Mouse (Mus musculus): ENCODE measurements at regions not wholly inside any gene's neighbourhood (a gene's known extent, or its start where the extent isn't known, plus 50 kb on each side); places are given as distances from the start of the nearest gene placed in this dataset.

- Histone ChIP-seq H3K27ac (ENCODE audit: low read depth, low read length) (no peak overlapping the region), H3K9me3 (ENCODE audit: control insufficient read depth, low read length) (no peaks in the 10 kb centered on the region), H3K4me3 (ENCODE audit: low read depth, low read length) (no peak overlapping the region), H3K36me3 (ENCODE audit: control insufficient read depth, insufficient read depth, low read length) (no peaks in the 10 kb centered on the region), H3K4me1 (ENCODE audit: control insufficient read depth, insufficient read depth, low read length) (no peaks in the 10 kb centered on the region), H3K4me2 (ENCODE audit: low read depth) (no peak overlapping the region), H3K27me3 (ENCODE audit: control insufficient read depth, insufficient read depth, low read length) (no peaks in the 10 kb centered on the region), H3K9ac (ENCODE audit: low read length) (no peak overlapping the region)
- 53% methylated on average over 4 of the region's 4 CpGs for WGBS
- ATAC-seq (ENCODE audit: insufficient read depth, low FRiP score, low TSS enrichment) (no peak), DNase-seq (ENCODE audit: low spot score) (no peak)
Observed at GRCm38 (mm10) chr15:67284941-67285340, 784.2 kb upstream of the Lrrc6 start.

- ATAC-seq (ENCODE audit: insufficient read depth, low FRiP score, low TSS enrichment) (no peak), DNase-seq (ENCODE audit: low spot score) (no peak)
- Histone ChIP-seq H3K4me1 (ENCODE audit: control insufficient read depth, insufficient read depth, low read length) (no peaks in the 10 kb centered on the region), H3K4me3 (ENCODE audit: low read depth, low read length) (no peak overlapping the region), H3K27ac (ENCODE audit: low read depth, low read length) (no peak overlapping the region), H3K36me3 (ENCODE audit: control insufficient read depth, insufficient read depth, low read length) (no peaks in the 10 kb centered on the region), H3K9ac (ENCODE audit: low read length) (no peak overlapping the region), H3K9me3 (ENCODE audit: control insufficient read depth, low read length) (no peaks in the 10 kb centered on the region), H3K4me2 (ENCODE audit: low read depth) (no peak overlapping the region), H3K27me3 (ENCODE audit: control insufficient read depth, insufficient read depth, low read length) (no peaks in the 10 kb centered on the region)
- 87% methylated on average over 3 of the region's 3 CpGs for WGBS
Observed at GRCm38 (mm10) chr15:67283275-67283972, 782.7 kb upstream of the Lrrc6 start.

- DNase-seq (ENCODE audit: low spot score) (no peak), ATAC-seq (ENCODE audit: insufficient read depth, low FRiP score, low TSS enrichment) (no peak)
- Histone ChIP-seq H3K27me3 (ENCODE audit: control insufficient read depth, insufficient read depth, low read length) (no peaks in the 10 kb centered on the region), H3K9me3 (ENCODE audit: control insufficient read depth, low read length) (no peaks in the 10 kb centered on the region), H3K9ac (ENCODE audit: low read length) (no peak overlapping the region), H3K4me3 (ENCODE audit: low read depth, low read length) (no peak overlapping the region), H3K4me2 (ENCODE audit: low read depth) (no peak overlapping the region), H3K27ac (ENCODE audit: low read depth, low read length) (no peak overlapping the region), H3K4me1 (ENCODE audit: control insufficient read depth, insufficient read depth, low read length) (no peaks in the 10 kb centered on the region), H3K36me3 (ENCODE audit: control insufficient read depth, insufficient read depth, low read length) (no peaks in the 10 kb centered on the region)
- whole genome bisulfite sequencing, result 85% methylated on average over 1 of the region's 1 CpGs
Observed at GRCm38 (mm10) chr15:67278869-67279268, 778.2 kb upstream of the Lrrc6 start.

- H3K9me3 ChIP-seq (ENCODE audit: control insufficient read depth, low read length), result no peaks in the 10 kb centered on the region
- DNase-seq (ENCODE audit: low spot score), result no peak
- no peak overlapping the region for H3K27ac ChIP-seq (ENCODE audit: low read depth, low read length)
- no peak overlapping the region for H3K4me3 ChIP-seq (ENCODE audit: low read depth, low read length)
- H3K4me2 ChIP-seq (ENCODE audit: low read depth), result no peak overlapping the region
- H3K4me1 ChIP-seq (ENCODE audit: control insufficient read depth, insufficient read depth, low read length), result no peaks in the 10 kb centered on the region
- H3K27me3 ChIP-seq (ENCODE audit: control insufficient read depth, insufficient read depth, low read length), result no peaks in the 10 kb centered on the region
- no peaks in the 10 kb centered on the region for H3K36me3 ChIP-seq (ENCODE audit: control insufficient read depth, insufficient read depth, low read length)
- ATAC-seq (ENCODE audit: insufficient read depth, low FRiP score, low TSS enrichment), result no peak
- H3K9ac ChIP-seq (ENCODE audit: low read length), result no peak overlapping the region
Observed at GRCm38 (mm10) chr15:67275058-67275457, 774.3 kb upstream of the Lrrc6 start.

GRCm38 (mm10) chr15:67272397-67272796 is 771.7 kb upstream of the Lrrc6 start:
- no peak overlapping the region for H3K27ac ChIP-seq (ENCODE audit: low read depth, low read length)
- H3K36me3 ChIP-seq (ENCODE audit: control insufficient read depth, insufficient read depth, low read length), result no peaks in the 10 kb centered on the region
- no peak overlapping the region for H3K4me3 ChIP-seq (ENCODE audit: low read depth, low read length)
- H3K9me3 ChIP-seq (ENCODE audit: control insufficient read depth, low read length), result no peaks in the 10 kb centered on the region
- DNase-seq (ENCODE audit: low spot score) (no peak), ATAC-seq (ENCODE audit: insufficient read depth, low FRiP score, low TSS enrichment) (no peak)
- H3K4me1 ChIP-seq (ENCODE audit: control insufficient read depth, insufficient read depth, low read length), result no peaks in the 10 kb centered on the region
- no peaks in the 10 kb centered on the region for H3K27me3 ChIP-seq (ENCODE audit: control insufficient read depth, insufficient read depth, low read length)
- no peak overlapping the region for H3K9ac ChIP-seq (ENCODE audit: low read length)
- WGBS, result 84% methylated on average over 2 of the region's 2 CpGs
- no peak overlapping the region for H3K4me2 ChIP-seq (ENCODE audit: low read depth)

- no peaks in the 10 kb centered on the region for H3K27me3 ChIP-seq (ENCODE audit: control insufficient read depth, insufficient read depth, low read length)
- WGBS, result 82% methylated on average over 6 of the region's 6 CpGs
- no peak for ATAC-seq (ENCODE audit: insufficient read depth, low FRiP score, low TSS enrichment)
- H3K36me3 ChIP-seq (ENCODE audit: control insufficient read depth, insufficient read depth, low read length), result no peaks in the 10 kb centered on the region
- H3K4me2 ChIP-seq (ENCODE audit: low read depth), result no peak overlapping the region
- no peaks in the 10 kb centered on the region for H3K9me3 ChIP-seq (ENCODE audit: control insufficient read depth, low read length)
- DNase-seq (ENCODE audit: low spot score), result no peak
- H3K4me1 ChIP-seq (ENCODE audit: control insufficient read depth, insufficient read depth, low read length), result no peaks in the 10 kb centered on the region
- H3K4me3 ChIP-seq (ENCODE audit: low read depth, low read length), result no peak overlapping the region
- no peak overlapping the region for H3K27ac ChIP-seq (ENCODE audit: low read depth, low read length)
- no peak overlapping the region for H3K9ac ChIP-seq (ENCODE audit: low read length)
Observed at GRCm38 (mm10) chr15:67263723-67264122, 763.0 kb upstream of the Lrrc6 start.

GRCm38 (mm10) chr15:67263313-67263712 is 762.6 kb upstream of the Lrrc6 start:
- DNase-seq (ENCODE audit: low spot score) (no peak), ATAC-seq (ENCODE audit: insufficient read depth, low FRiP score, low TSS enrichment) (no peak)
- Histone ChIP-seq H3K36me3 (ENCODE audit: control insufficient read depth, insufficient read depth, low read length) (no peaks in the 10 kb centered on the region), H3K4me1 (ENCODE audit: control insufficient read depth, insufficient read depth, low read length) (no peaks in the 10 kb centered on the region), H3K4me3 (ENCODE audit: low read depth, low read length) (no peak overlapping the region), H3K4me2 (ENCODE audit: low read depth) (no peak overlapping the region), H3K27me3 (ENCODE audit: control insufficient read depth, insufficient read depth, low read length) (no peaks in the 10 kb centered on the region), H3K9me3 (ENCODE audit: control insufficient read depth, low read length) (no peaks in the 10 kb centered on the region), H3K9ac (ENCODE audit: low read length) (no peak overlapping the region), H3K27ac (ENCODE audit: low read depth, low read length) (no peak overlapping the region)
- 74% methylated on average over 2 of the region's 2 CpGs for WGBS

GRCm38 (mm10) chr15:67262269-67262668 is 761.6 kb upstream of the Lrrc6 start:
- no peak for ATAC-seq (ENCODE audit: insufficient read depth, low FRiP score, low TSS enrichment)
- 95% methylated on average over 2 of the region's 2 CpGs for WGBS
- H3K9ac ChIP-seq (ENCODE audit: low read length), result no peak overlapping the region

GRCm38 (mm10) chr15:67260666-67261065 is 760.0 kb upstream of the Lrrc6 start:
- 86% methylated on average over 3 of the region's 3 CpGs for WGBS
- no peaks in the 10 kb centered on the region for H3K27me3 ChIP-seq (ENCODE audit: control insufficient read depth, insufficient read depth, low read length)
- no peak overlapping the region for H3K27ac ChIP-seq (ENCODE audit: low read depth, low read length)
- DNase-seq (ENCODE audit: low spot score) (no peak), ATAC-seq (ENCODE audit: insufficient read depth, low FRiP score, low TSS enrichment) (no peak)
- H3K9ac ChIP-seq (ENCODE audit: low read length), result no peak overlapping the region
- no peaks in the 10 kb centered on the region for H3K36me3 ChIP-seq (ENCODE audit: control insufficient read depth, insufficient read depth, low read length)
- H3K4me2 ChIP-seq (ENCODE audit: low read depth), result no peak overlapping the region
- H3K4me3 ChIP-seq (ENCODE audit: low read depth, low read length), result no peak overlapping the region
- H3K4me1 ChIP-seq (ENCODE audit: control insufficient read depth, insufficient read depth, low read length), result no peaks in the 10 kb centered on the region
- no peaks in the 10 kb centered on the region for H3K9me3 ChIP-seq (ENCODE audit: control insufficient read depth, low read length)

More at GRCm38 (mm10) chr15:67262269-67262668, 761.6 kb upstream of the Lrrc6 start:
- Histone ChIP-seq H3K27me3 (ENCODE audit: control insufficient read depth, insufficient read depth, low read length) (no peaks in the 10 kb centered on the region), H3K4me3 (ENCODE audit: low read depth, low read length) (no peak overlapping the region), H3K36me3 (ENCODE audit: control insufficient read depth, insufficient read depth, low read length) (no peaks in the 10 kb centered on the region), H3K9me3 (ENCODE audit: control insufficient read depth, low read length) (no peaks in the 10 kb centered on the region), H3K4me1 (ENCODE audit: control insufficient read depth, insufficient read depth, low read length) (no peaks in the 10 kb centered on the region), H3K4me2 (ENCODE audit: low read depth) (no peak overlapping the region), H3K27ac (ENCODE audit: low read depth, low read length) (no peak overlapping the region)
- no peak for DNase-seq (ENCODE audit: low spot score)
